Mouse (Mus musculus) CH12.LX (cell line): ENCODE data around the gene Pabpn1. TPM values are rescaled to one million over a fixed set of nuclear protein-coding genes. Genes with fewer than 3 reads are reported as not detected.

Experiments used
- DNase-seq: peaks from one replicate; pipeline ENCODE4 v3.0.0-alpha.2; 2013; ENCODE audit errors: extremely low read depth
- H3K27ac ChIP-seq: 2 replicates; pipeline ENCODE4 v1.5.1; 2012; ENCODE audit warnings: low read depth, mild to moderate bottlenecking, control low read depth, moderate library complexity; ENCODE audit not compliant: insufficient read depth
- H3K27me3 ChIP-seq: replicated peaks from 2 replicates; pipeline ENCODE3; 2012; ENCODE audit warnings: inconsistent platforms
- H3K36me3 ChIP-seq, 2 experiments: replicated peaks in 1 of 2; 2 replicates each; pipeline versions ENCODE3 to v1.6.1; 2012; ENCODE audit warnings: inconsistent platforms in 1 of 2, low read length in 1 of 2, mild to moderate bottlenecking in 1 of 2, mixed read lengths in 1 of 2, moderate library complexity in 1 of 2; ENCODE audit not compliant: control insufficient read depth in 1 of 2, insufficient read depth in 1 of 2
- H3K4me1 ChIP-seq, 2 experiments: 2 replicates each; pipeline ENCODE4 v1.6.1; 2012; ENCODE audit warnings: inconsistent platforms in 1 of 2, moderate library complexity in 1 of 2; ENCODE audit not compliant: insufficient read depth in 2 of 2, control insufficient read depth in 1 of 2
- H3K4me2 ChIP-seq: 2 replicates; pipeline ENCODE4 v1.6.1; 2012; ENCODE audit warnings: low read depth, mild to moderate bottlenecking, control low read depth; ENCODE audit not compliant: poor library complexity, insufficient read depth, severe bottlenecking
- H3K4me3 ChIP-seq, 3 experiments: fragments of 150-350 bp in 1 of 3; sonication (generic) in 1 of 3; replicated peaks in 1 of 3; 2 replicates each; pipeline versions ENCODE3 to v1.5.1; 2011 to 2012; ENCODE audit warnings: low read depth in 2 of 3, low read length in 2 of 3, mild to moderate bottlenecking in 2 of 3, moderate library complexity in 2 of 3, control low read depth in 1 of 3, improper control_type of control experiment in 1 of 3, inconsistent platforms in 1 of 3, mixed read lengths in 1 of 3; ENCODE audit not compliant: poor library complexity in 1 of 3
- H3K79me2 ChIP-seq: replicated peaks from 2 replicates; pipeline ENCODE4 v1.6.1; 2012; ENCODE audit warnings: mild to moderate bottlenecking, moderate library complexity; ENCODE audit not compliant: control insufficient read depth, poor library complexity, insufficient read depth, severe bottlenecking; ENCODE audit errors: extremely low read depth
- H3K9ac ChIP-seq: 2 replicates; pipeline ENCODE4 v1.6.1; 2012; ENCODE audit warnings: low read depth, mild to moderate bottlenecking, control low read depth, moderate library complexity; ENCODE audit not compliant: insufficient read depth
- H3K9me3 ChIP-seq: replicated peaks from 2 replicates; pipeline ENCODE3; 2012; ENCODE audit warnings: low read length, inconsistent platforms, mixed read lengths
- CHD1 ChIP-seq: IDR thresholded peaks from 2 replicates; pipeline ENCODE4 v1.6.1; 2012; ENCODE audit warnings: low read depth, low read length, improper control_type of control experiment, inconsistent platforms
- CHD2 ChIP-seq: IDR thresholded peaks from 2 replicates; pipeline ENCODE4 v1.6.1; 2011; ENCODE audit warnings: low read length, improper control_type of control experiment
- CTCF ChIP-seq, 2 experiments: IDR thresholded peaks in 1 of 2; conservative IDR thresholded peaks in 1 of 2; 2 replicates each; pipeline ENCODE4 v1.5.1; 2011 to 2012; ENCODE audit warnings: low read depth in 2 of 2, low read length in 2 of 2, improper control_type of control experiment in 1 of 2, inconsistent platforms in 1 of 2, mild to moderate bottlenecking in 1 of 2, moderate library complexity in 1 of 2
- ELF1 ChIP-seq: IDR thresholded peaks from 2 replicates; pipeline ENCODE4 v1.6.1; 2014; ENCODE audit warnings: low read depth, mild to moderate bottlenecking, inconsistent platforms, low read length, improper control_type of control experiment
- GABPA ChIP-seq: IDR thresholded peaks from 2 replicates; pipeline ENCODE4 v1.6.1; 2012; ENCODE audit warnings: low read depth, low read length, improper control_type of control experiment, inconsistent platforms; ENCODE audit not compliant: insufficient replicate concordance
- HCFC1 ChIP-seq: IDR thresholded peaks from 2 replicates; pipeline ENCODE4 v1.6.1; 2012; ENCODE audit warnings: low read depth, mild to moderate bottlenecking, inconsistent platforms, low read length, improper control_type of control experiment
- IRF4 ChIP-seq: IDR thresholded peaks from 2 replicates; pipeline ENCODE4 v1.6.1; 2014; ENCODE audit warnings: low read depth, mild to moderate bottlenecking, inconsistent platforms, low read length, improper control_type of control experiment
- JUND ChIP-seq: conservative IDR thresholded peaks from 2 replicates; pipeline ENCODE4 v1.6.1; 2011; ENCODE audit warnings: low read depth, low read length, improper control_type of control experiment
- KAT2A ChIP-seq: IDR thresholded peaks from 2 replicates; pipeline ENCODE4 v1.6.1; 2012; ENCODE audit warnings: low read length, improper control_type of control experiment, inconsistent platforms; ENCODE audit not compliant: insufficient replicate concordance
- MAFK ChIP-seq: IDR thresholded peaks from 2 replicates; pipeline ENCODE4 v1.6.1; 2011; ENCODE audit warnings: low read length, improper control_type of control experiment; ENCODE audit not compliant: insufficient replicate concordance
- MAX ChIP-seq: IDR thresholded peaks from 2 replicates; pipeline ENCODE4 v1.6.1; 2011; ENCODE audit warnings: low read length, improper control_type of control experiment
- MAZ ChIP-seq: IDR thresholded peaks from 2 replicates; pipeline ENCODE4 v1.6.1; 2012; ENCODE audit warnings: low read depth, mild to moderate bottlenecking, inconsistent platforms, low read length, improper control_type of control experiment, moderate library complexity
- MXI1 ChIP-seq: IDR thresholded peaks from 2 replicates; pipeline ENCODE4 v1.6.1; 2011; ENCODE audit warnings: mild to moderate bottlenecking, low read depth, low read length, improper control_type of control experiment
- NELFE ChIP-seq: IDR thresholded peaks from 2 replicates; pipeline ENCODE4 v1.6.1; 2011; ENCODE audit warnings: low read depth, low read length, improper control_type of control experiment
- POLR2A ChIP-seq: IDR thresholded peaks from 2 replicates; pipeline ENCODE4 v1.6.1; 2011; ENCODE audit warnings: low read depth, mild to moderate bottlenecking, improper control_type of control experiment, low read length
- POLR2AphosphoS2 ChIP-seq: IDR thresholded peaks from 2 replicates; pipeline ENCODE4 v1.6.1; 2011; ENCODE audit warnings: low read depth, low read length, improper control_type of control experiment
- SIN3A ChIP-seq: IDR thresholded peaks from 2 replicates; pipeline ENCODE4 v1.6.1; 2012; ENCODE audit warnings: low read length, improper control_type of control experiment, inconsistent platforms
- TBP ChIP-seq: conservative IDR thresholded peaks from 2 replicates; pipeline ENCODE4 v1.6.1; 2011; ENCODE audit warnings: low read depth, low read length, improper control_type of control experiment
- TCF12 ChIP-seq: IDR thresholded peaks from 2 replicates; pipeline ENCODE4 v1.6.1; 2014; ENCODE audit warnings: low read depth, mild to moderate bottlenecking, inconsistent platforms, low read length, improper control_type of control experiment
- UBTF ChIP-seq: IDR thresholded peaks from 2 replicates; pipeline ENCODE4 v1.6.1; 2012; ENCODE audit warnings: low read depth, mild to moderate bottlenecking, inconsistent platforms, low read length, improper control_type of control experiment, moderate library complexity
- USF1 ChIP-seq: IDR thresholded peaks from 2 replicates; pipeline ENCODE4 v1.6.1; 2014; ENCODE audit warnings: low read depth, mild to moderate bottlenecking, inconsistent platforms, low read length, improper control_type of control experiment
- USF2 ChIP-seq: conservative IDR thresholded peaks from 2 replicates; pipeline ENCODE4 v1.6.1; 2011; ENCODE audit warnings: low read depth, low read length, improper control_type of control experiment
- ZMIZ1 ChIP-seq: IDR thresholded peaks from 2 replicates; pipeline ENCODE4 v1.6.1; 2012; ENCODE audit warnings: low read depth, mild to moderate bottlenecking, inconsistent platforms, low read length, improper control_type of control experiment
- ZNF384 ChIP-seq: IDR thresholded peaks from 2 replicates; pipeline ENCODE4 v1.6.1; 2012; ENCODE audit warnings: low read depth, low read length, improper control_type of control experiment, inconsistent platforms
- dilution Hi-C: fragments of 300-500 bp; cut with MboI; formaldehyde crosslinking; loops from 2 replicates; pipeline ENCODE4 v1.14.3; 2020; ENCODE audit warnings: low sequenced_read_pairs; ENCODE audit not compliant: extremely low pct_unique_long_range_greater_than_20kb, extremely low pct_ligation_motif_present
- in situ Hi-C: fragments of 300-500 bp; cut with MboI; formaldehyde crosslinking; loops from 3 replicates; pipeline ENCODE4 v1.14.3; 2019; ENCODE audit warnings: low sequenced_read_pairs, low pct_ligation_motif_present, low pct_unique_long_range_greater_than_20kb, mixed read lengths
- polyA plus RNA-seq: library from polyadenylated mRNA; unstranded; fragments of >175 nt; gene quantifications from 2 replicates; pipeline ENCODE4 v1.2.1, GENCODE M21; 2012; ENCODE audit warnings: low read depth; ENCODE audit not compliant: insufficient read length
- total RNA-seq, 2 experiments: library from RNA; depleted of rRNA; stranded (reverse); fragments of 300-350 nt in 1 of 2; fragments of >200 nt in 1 of 2; gene quantifications; 2 replicates each; pipeline ENCODE4 v1.2.3; 2012 to 2014

Pabpn1 gene
- total and polyA plus RNA-seq, 3 experiments = 56.8 to 275 (median 88.0) TPM

- TF ChIP-seq GABPA (no peak), CHD1 (no peak), NELFE (no peak)
These were observed 31.8 kb upstream of the Pabpn1 start (continued) for GRCm38 (mm10) chr14:54860511-54860910.

GRCm38 (mm10) chr14:54863501-54864312 is 28.6 kb upstream of the Pabpn1 start:
- peaks cover 0 to 5% of the 10 kb centered on the region in 2 experiments; a peak in 2 of 4 replicates for H3K4me1 ChIP-seq
- TF ChIP-seq ZMIZ1 (peak; percentile 84), KAT2A (0 out of 2 replicates have a peak, but pooled peaks have one; percentile 25), CHD2 (peak; percentile 74), ZNF384 (no peak), GABPA (no peak), MAZ (peak; percentile 29; the same call in 1 of the 2 replicates), POLR2AphosphoS2 (no peak), POLR2A (peak; percentile 73), NELFE (peak; percentile 78; the same call in 1 of the 2 replicates), UBTF (no peak), MAX (peak; percentile 78; the same call in 1 of the 2 replicates), ELF1 (peak; percentile 64), CTCF (conservative IDR thresholded peaks at IDR 0.05 in 1 of 2, IDR thresholded peaks at IDR 0.05 in 1 of 2; ENCODE audit: low read depth in 2 of 2, low read length in 2 of 2) (peak in 1 of 2 experiments; percentile 31; a peak in 1 of 4 replicates), CHD1 (0 out of 2 replicates have a peak, but pooled peaks have one; percentile 44), TCF12 (peak; percentile 70; the same call in 1 of the 2 replicates), SIN3A (peak; percentile 84; the same call in 1 of the 2 replicates), JUND (no peak), HCFC1 (0 out of 2 replicates have a peak, but pooled peaks have one; percentile 22), USF1 (0 out of 2 replicates have a peak, but pooled peaks have one; percentile 8), MXI1 (peak; percentile 58; the same call in 1 of the 2 replicates), TBP (0 out of 2 replicates have a peak, but pooled peaks have one; percentile 55), MAFK (no peak), USF2 (no peak), IRF4 (0 out of 2 replicates have a peak, but pooled peaks have one; percentile 27)
- no peaks in the 10 kb centered on the region for H3K9me3 ChIP-seq
- in situ Hi-C loops = no loop called here
- H3K36me3 ChIP-seq = no peaks in the 10 kb centered on the region
- H3K79me2 ChIP-seq = no peaks in the 10 kb centered on the region
- dilution Hi-C loops = no loop called here
- H3K27me3 ChIP-seq = no peaks in the 10 kb centered on the region
- peak; percentile 84 for DNase-seq
- peak overlapping the region; percentile 95 for H3K9ac ChIP-seq
- H3K4me2 ChIP-seq = peak overlapping the region; percentile 91
- peak overlapping the region; percentile 4; the same call in 1 of the 2 replicates for H3K27ac ChIP-seq
- peak overlapping the region; percentile 74 to 89 (median 89) for H3K4me3 ChIP-seq
